Comparison of ENCODE assay signal across 11 mouse cellular contexts in genomic region chr7:99563224-99563623, GRCm38 (mm10). TPM values are rescaled to one million over a fixed set of nuclear protein-coding genes. Genes with fewer than 3 reads are reported as not detected.
A peak's percentile ranks its signal among the peaks of the same experiment; 100 is the strongest.
DNase-seq lines count a peak whose midpoint lies in the region; ATAC-seq and TF ChIP-seq lines count a peak whose summit lies in the region.
"Had no signal": no experiment of that assay in that cellular context is flagged by ENCODE, and none has a peak within 500 bp of the region (broad histone marks: within the 10 kb centered on the region; RNA-seq: fewer than 3 reads in every experiment).

No protein-coding gene starts in this region.

- TF ChIP-seq RAD21 in CH12.LX (IDR thresholded peaks at IDR 0.05; ENCODE audit: low read depth, low read length): peak; percentile 7

- ATAC-seq in forebrain, embryonic 15.5 days (replicated peaks): no peak
- ATAC-seq in frontal cortex, adult (ENCODE audit: low TSS enrichment): no peak

- peaks cover 60% of the 10 kb centered on the region for H3K4me1 ChIP-seq in forebrain, embryonic 10.5 days
- H3K4me1 ChIP-seq in forebrain, embryonic 15.5 days: peaks cover 42% of the 10 kb centered on the region
- peaks cover 0 to 15% of the 10 kb centered on the region in 2 experiments; a peak in 2 of 4 replicates for H3K4me1 ChIP-seq in CH12.LX (ENCODE audit: control insufficient read depth in 1 of 2, insufficient read depth in 2 of 2)

- H3K9me3 ChIP-seq in forebrain, embryonic 10.5 days: no peaks in the 10 kb centered on the region
- H3K9me3 ChIP-seq in forebrain, embryonic 15.5 days: no peaks in the 10 kb centered on the region
- H3K9me3 ChIP-seq in CH12.LX (replicated peaks; ENCODE audit: low read length): no peaks in the 10 kb centered on the region
- H3K9me3 ChIP-seq: embryonic facial prominence, embryonic 15.5 days; limb, embryonic 13.5 days; neural tube, embryonic 12.5 days had no signal

- H3K79me2 ChIP-seq in CH12.LX (replicated peaks; ENCODE audit: control insufficient read depth, extremely low read depth, insufficient read depth, poor library complexity, severe bottlenecking): no peaks in the 10 kb centered on the region

- dilution Hi-C loops in CH12.LX (cut with MboI; ENCODE audit: extremely low pct_ligation_motif_present, extremely low pct_unique_long_range_greater_than_20kb, low sequenced_read_pairs): no loop called here

- no peak for TF ChIP-seq POLR2A in CH12.LX (IDR thresholded peaks at IDR 0.05; ENCODE audit: low read depth, low read length)

- no peak overlapping the region for H3K4me2 ChIP-seq in forebrain, embryonic 15.5 days (replicated peaks)
- no peak overlapping the region for H3K4me2 ChIP-seq in CH12.LX (ENCODE audit: insufficient read depth, low read depth, poor library complexity, severe bottlenecking)
- H3K4me2 ChIP-seq: embryonic facial prominence, embryonic 15.5 days; neural tube, embryonic 12.5 days had no signal

- H3K27ac ChIP-seq in forebrain, embryonic 10.5 days: peak overlapping the region; percentile 54
- no peak overlapping the region for H3K27ac ChIP-seq in forebrain, embryonic 15.5 days (replicated peaks)
- H3K27ac ChIP-seq in CH12.LX (ENCODE audit: insufficient read depth, low read depth): no peak overlapping the region
- H3K27ac ChIP-seq: embryonic facial prominence, embryonic 15.5 days; limb, embryonic 13.5 days; neural tube, embryonic 12.5 days had no signal

- no peak overlapping the region for H3K4me3 ChIP-seq in forebrain, embryonic 10.5 days
- H3K4me3 ChIP-seq in forebrain, embryonic 15.5 days: no peak overlapping the region
- H3K4me3 ChIP-seq in CH12.LX (replicated peaks in 1 of 3; ENCODE audit: low read depth in 2 of 3, low read length in 2 of 3, poor library complexity in 1 of 3): no peak overlapping the region
- H3K4me3 ChIP-seq: embryonic facial prominence, embryonic 15.5 days; limb, embryonic 13.5 days; neural tube, embryonic 12.5 days had no signal

- no peaks in the 10 kb centered on the region for H3K36me3 ChIP-seq in forebrain, embryonic 10.5 days (replicated peaks)
- H3K36me3 ChIP-seq in forebrain, embryonic 15.5 days: no peaks in the 10 kb centered on the region
- H3K36me3 ChIP-seq in CH12.LX (replicated peaks in 1 of 2; ENCODE audit: control insufficient read depth in 1 of 2, insufficient read depth in 1 of 2, low read length in 1 of 2): no peaks in the 10 kb centered on the region
- H3K36me3 ChIP-seq: embryonic facial prominence, embryonic 15.5 days; limb, embryonic 13.5 days; neural tube, embryonic 12.5 days had no signal

- intact Hi-C loops in left cerebral cortex, postnatal 4 days (cut with DNase I): no loop called here
- intact Hi-C loops in left cerebral cortex, postnatal 36 days (cut with DNase I): no loop called here

- no peak overlapping the region for H3K9ac ChIP-seq in forebrain, embryonic 15.5 days (replicated peaks)
- H3K9ac ChIP-seq in CH12.LX (ENCODE audit: insufficient read depth, low read depth): no peak overlapping the region
- H3K9ac ChIP-seq: embryonic facial prominence, embryonic 15.5 days; limb, embryonic 13.5 days; neural tube, embryonic 12.5 days had no signal

- TF ChIP-seq CTCF in CH12.LX (conservative IDR thresholded peaks at IDR 0.05 in 1 of 2, IDR thresholded peaks at IDR 0.05 in 1 of 2; ENCODE audit: low read depth in 2 of 2, low read length in 2 of 2): peak in 1 of 2 experiments; percentile 17; a peak in 1 of 4 replicates

- DNase-seq in forebrain, embryonic 10.5 days (ENCODE audit: extremely low spot score, low spot score): no peak
- DNase-seq in left cerebral cortex, postnatal 4 days: peak; percentile 31
- DNase-seq in left cerebral cortex, postnatal 36 days (ENCODE audit: low spot score in 2 of 2): no peak
- no peak for DNase-seq in CH12.LX (ENCODE audit: extremely low read depth)
- DNase-seq in cerebellum, postnatal 25 days: peak; percentile 66 to 77
- no peak for DNase-seq in kidney, postnatal 36 days

- no peak for TF ChIP-seq EP300 in CH12.LX (IDR thresholded peaks at IDR 0.05; ENCODE audit: low read length)

- peaks cover 5% of the 10 kb centered on the region; the same call in 1 of the 2 replicates for H3K27me3 ChIP-seq in forebrain, embryonic 10.5 days (ENCODE audit: poor library complexity, severe bottlenecking)
- no peaks in the 10 kb centered on the region for H3K27me3 ChIP-seq in forebrain, embryonic 15.5 days
- no peaks in the 10 kb centered on the region for H3K27me3 ChIP-seq in CH12.LX (replicated peaks)
- H3K27me3 ChIP-seq: embryonic facial prominence, embryonic 15.5 days; limb, embryonic 13.5 days; neural tube, embryonic 12.5 days had no signal

- in situ Hi-C loops in CH12.LX (cut with MboI; ENCODE audit: low pct_ligation_motif_present, low pct_unique_long_range_greater_than_20kb, low sequenced_read_pairs): no loop called here

- 51% methylated on average over 7 of the region's 7 CpGs for WGBS in forebrain, embryonic 10.5 days
- WGBS in forebrain, embryonic 15.5 days: 47% methylated on average over 7 of the region's 7 CpGs

TF ChIP-seq in CH12.LX, 34 proteins besides CTCF, POLR2A, EP300 and RAD21:
- TF ChIP-seq JUN (IDR thresholded peaks at IDR 0.05; ENCODE audit: insufficient read depth, low read depth, low read length) (no peak), MEF2A (IDR thresholded peaks at IDR 0.05; ENCODE audit: borderline replicate concordance, low read depth, low read length) (no peak)

RNA-seq across cellular contexts. Expression of gene Arrb1, which starts 28.0 kb away (rescaled TPM):
- polyA plus RNA-seq in forebrain, embryonic 10.5 days (2016; fragmentation: Nextera tagmentation; extraction: Ambion mirVana): 9.3 and 11.9 TPM in 2 replicates
- polyA plus RNA-seq in forebrain, embryonic 15.5 days (2015; fragmentation: Nextera tagmentation; extraction: Ambion mirVana): 14.3 and 15.1 TPM in 2 replicates
- total RNA-seq in left cerebral cortex, postnatal 4 days (2021): 100 to 1,000 TPM; 147 to 150 TPM
- total RNA-seq in left cerebral cortex, postnatal 36 days (2021): 100 to 1,000 TPM; 189 to 196 TPM
- total RNA-seq in CH12.LX (2012; rRNA removed) (3.8 and 4.2 TPM in 2 replicates), CH12.LX (2014; rRNA removed) (2.4 and 3.3 TPM in 2 replicates)
- polyA plus RNA-seq in CH12.LX (2012; ENCODE audit: insufficient read length, low read depth): 5.2 and 6.2 TPM in 2 replicates

Comparison
In these comparisons a context has a peak if more than half of its experiments do, and no peak if none do; other contexts are left out.
1. DNase-seq: peak in left cerebral cortex, postnatal 4 days (single experiment) and cerebellum, postnatal 25 days (2 of 2); none in forebrain, embryonic 10.5 days (single experiment), left cerebral cortex, postnatal 36 days (0 of 2), CH12.LX (single experiment) and kidney, postnatal 36 days (0 of 2).
2. RNA of gene Arrb1, which starts 28.0 kb away (total RNA-seq): 189 to 196 TPM in left cerebral cortex, postnatal 36 days and 147 to 150 TPM in left cerebral cortex, postnatal 4 days; 2.4 to 4.2 TPM in CH12.LX; every median in the first group is over 10 times any median in the second.